Mouse (Mus musculus): Measurements from ENCODE around the gene Defb11. TPM values are rescaled to one million over a fixed set of nuclear protein-coding genes. Genes with fewer than 3 reads are reported as not detected.
"Not testable (repeated sequence)": the region's sequence is repeated elsewhere in the genome, so short reads cannot be mapped to it uniquely, and the experiment has no call there.

Gene Defb11
- not detected for total RNA-seq (2021)

GRCm38 (mm10) chr8:21906290-21906689 lies at the start of gene Defb11:
TSS of gene Defb11 (minus strand) at chr8:21906412.
- intact Hi-C loops (cut with DNase I) = not testable (repeated sequence)

DNA sequence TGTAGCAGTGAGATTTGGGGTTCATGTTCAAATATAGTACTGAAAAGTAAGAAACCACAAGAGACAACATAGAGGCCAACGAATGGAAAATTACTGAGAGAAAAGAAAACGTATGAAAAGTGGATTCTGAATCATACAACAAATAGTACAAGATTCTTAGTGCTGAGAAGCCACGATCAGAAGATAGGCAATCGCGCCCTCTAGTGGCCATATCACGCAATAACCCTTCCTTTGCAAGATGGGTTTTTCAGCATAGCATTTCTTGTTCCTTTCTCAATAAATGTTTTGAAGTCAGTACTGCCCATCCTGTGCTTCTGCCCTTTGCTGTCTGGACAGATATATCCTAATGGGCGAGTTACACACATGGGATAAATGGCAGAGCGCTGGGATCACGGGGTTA lies 49.1 kb upstream of the Defb11 start:
- DNase-seq = peak; percentile 47
- intact Hi-C loops (cut with DNase I) = no loop called here

More at GRCm38 (mm10) chr8:21906290-21906689, at the start of gene Defb11:
- not testable (repeated sequence) for DNase-seq

- DNase-seq = peak; percentile 14
- intact Hi-C loops (cut with DNase I) = no loop called here
Observed at GRCm38 (mm10) chr8:21947311-21948017, 41.3 kb upstream of the Defb11 start.

DNA sequence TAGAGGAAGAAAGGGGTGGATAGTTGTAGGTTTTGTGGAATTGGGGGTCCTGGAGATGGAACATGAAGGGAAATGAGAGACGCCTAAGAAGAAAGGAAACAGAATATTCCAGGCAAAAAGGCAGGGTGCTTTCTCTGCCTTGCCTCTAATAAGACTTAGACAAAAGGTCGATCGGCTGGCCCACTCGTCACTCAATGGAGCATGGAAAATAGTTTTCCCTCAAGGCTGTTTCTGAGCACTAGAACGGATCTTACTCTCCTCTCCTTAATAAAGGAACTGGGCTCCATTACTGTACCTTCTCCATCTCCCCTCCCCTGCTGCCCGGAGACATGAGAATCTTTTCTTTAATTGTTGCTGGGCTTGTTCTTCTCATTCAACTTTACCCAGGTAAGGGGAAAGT lies 40.2 kb upstream of the Defb11 start, which contains the start of gene Defb13:
TSS of gene Defb13 (plus strand) at position 301 of the 400 bp plus-strand sequence.
- intact Hi-C loops (cut with DNase I) = no loop called here
- DNase-seq = no peak

- intact Hi-C loops (cut with DNase I); DNase-seq: not testable (repeated sequence)
Observed at GRCm38 (mm10) chr8:21938052-21938451, 31.8 kb upstream of the Defb11 start, which contains the start of gene Defb35. TSS of gene Defb35 (plus strand) at chr8:21938352.

DNA sequence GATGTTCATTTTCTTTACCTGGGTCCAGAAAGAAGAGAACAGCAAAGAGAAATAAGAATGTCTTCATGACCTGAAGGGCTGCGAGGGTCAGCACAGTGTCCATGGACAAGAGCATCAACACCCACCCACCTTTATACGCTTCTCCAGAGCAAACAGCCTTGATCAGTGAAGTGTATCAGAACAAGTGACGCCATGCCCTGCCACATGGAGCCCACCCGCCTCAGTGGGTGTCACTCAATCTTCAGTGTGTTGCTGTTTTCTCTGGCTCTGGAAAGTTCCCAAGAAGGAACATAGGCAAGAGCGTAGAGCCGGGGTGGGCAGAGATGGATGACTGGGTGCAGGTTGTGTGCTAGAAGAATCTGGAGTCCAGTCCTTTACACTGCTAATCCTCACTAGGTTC lies 26.4 kb upstream of the Defb11 start, which contains the start of gene Defb15:
TSS of gene Defb15 (minus strand) at position 101 of the 400 bp plus-strand sequence.
- no peak for DNase-seq
- intact Hi-C loops (cut with DNase I) = no loop called here

- DNase-seq; intact Hi-C loops (cut with DNase I): not testable (repeated sequence)
Observed at GRCm38 (mm10) chr8:21930754-21931153, 24.5 kb upstream of the Defb11 start.

- intact Hi-C loops (cut with DNase I) = no loop called here
- DNase-seq = no peak
Observed at GRCm38 (mm10) chr8:21915625-21916024, 9.4 kb upstream of the Defb11 start.

DNA sequence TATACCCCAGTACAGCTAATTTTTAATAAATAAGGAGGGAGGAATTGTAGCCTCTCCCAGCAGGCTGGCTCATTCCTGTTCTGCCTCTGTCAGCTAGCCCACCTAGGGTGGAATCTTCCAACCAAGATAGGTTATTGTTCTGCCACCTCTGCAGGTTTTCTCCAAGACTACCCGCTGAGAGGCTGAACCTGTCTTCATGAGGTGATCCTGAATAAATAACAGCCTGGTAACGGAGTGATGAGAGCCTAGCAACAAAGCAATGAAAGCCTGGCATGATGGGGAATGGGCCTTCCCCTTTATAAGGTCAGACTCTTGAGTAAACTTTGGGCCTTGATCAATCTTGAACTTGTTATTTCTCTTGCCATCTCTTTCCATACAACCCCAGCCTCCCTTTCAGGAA lies 6.3 kb upstream of the Defb11 start:
- DNase-seq = no peak
- intact Hi-C loops (cut with DNase I) = no loop called here

DNA sequence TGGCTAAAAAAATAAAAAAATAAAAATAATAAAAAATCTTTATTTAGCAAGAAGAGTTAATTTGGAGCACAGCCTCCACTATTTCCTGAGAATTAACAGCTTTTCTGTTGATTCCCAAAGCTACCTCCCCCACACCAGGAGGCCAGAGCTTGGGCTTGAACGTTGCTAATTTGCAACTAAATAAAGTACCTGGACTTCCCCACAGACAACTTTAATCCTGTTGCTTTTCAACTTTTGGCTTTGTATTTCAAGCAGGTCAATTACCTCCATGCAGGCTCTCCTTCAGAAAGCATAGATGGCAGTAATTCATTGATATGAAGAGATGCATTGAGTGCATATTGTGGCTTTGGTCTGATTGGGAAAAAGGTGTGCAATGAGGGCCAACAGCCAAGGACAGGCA lies 5.7 kb upstream of the Defb11 start:
- intact Hi-C loops (cut with DNase I) = no loop called here
- no peak for DNase-seq

DNA sequence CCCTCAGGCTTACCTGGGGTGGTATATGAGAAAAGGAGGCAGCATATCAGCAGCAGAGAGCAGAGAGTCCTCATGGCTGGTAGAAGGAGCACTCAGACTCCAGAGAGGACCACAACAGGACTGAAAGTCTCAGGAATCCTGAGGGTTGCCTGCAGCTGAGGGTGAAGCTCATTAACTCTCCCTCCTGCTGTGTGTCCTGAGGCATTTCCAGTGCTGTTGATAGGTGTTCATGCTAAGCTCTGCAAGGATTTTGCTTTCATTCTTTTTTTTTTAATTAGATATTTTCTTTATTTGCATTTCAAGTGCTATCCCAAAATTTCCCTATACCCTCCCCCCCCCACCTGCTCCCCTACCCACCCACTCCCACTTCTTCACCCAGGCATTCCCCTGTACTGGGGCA lies 20.9 kb downstream of the Defb11 start, which contains the start of gene Defb9:
TSS of gene Defb9 (minus strand) at position 101 of the 400 bp plus-strand sequence.
- intact Hi-C loops (cut with DNase I); DNase-seq: not testable (repeated sequence)

- DNase-seq; intact Hi-C loops (cut with DNase I): not testable (repeated sequence)
Observed at GRCm38 (mm10) chr8:21858586-21858985, 47.6 kb downstream of the Defb11 start, which contains the start of gene Defb10. TSS of gene Defb10 (plus strand) at chr8:21858901.

Other genes starting within 250 kb of the Defb11 start
- gene Defa34, start 240.6 kb downstream of the Defb11 start, total RNA-seq (2021) = not detected
- gene AY761184, start 202.8 kb downstream of the Defb11 start, total RNA-seq (2021) = not detected
- not detected for gene Defa24, start 171.9 kb downstream of the Defb11 start, total RNA-seq (2021)
- not detected for gene Defb50, start 82.9 kb downstream of the Defb11 start, total RNA-seq (2021)
- gene Defb2, start 66.5 kb downstream of the Defb11 start, total RNA-seq (2021) = not detected
- gene Defb10, start 47.5 kb downstream of the Defb11 start, total RNA-seq (2021) = not detected
- not detected for gene Defb9, start 21.0 kb downstream of the Defb11 start, total RNA-seq (2021)
- gene Defb15, start 26.3 kb upstream of the Defb11 start, total RNA-seq (2021) = not detected
- not detected for gene Defb35, start 31.9 kb upstream of the Defb11 start, total RNA-seq (2021)
- not detected for gene Defb13, start 40.4 kb upstream of the Defb11 start, total RNA-seq (2021)
- gene Fam90a1a, start 52.3 kb upstream of the Defb11 start, total RNA-seq (2021) = not detected
- not detected for gene Ccdc70, start 63.4 kb upstream of the Defb11 start, total RNA-seq (2021)
- gene Atp7b, start 153.9 kb upstream of the Defb11 start, total RNA-seq (2021) = 1 to 10 TPM; 3.1 to 3.3 TPM
- 10 to 100 TPM; 25.4 to 29.7 TPM for gene Alg11, start 154.3 kb upstream of the Defb11 start, total RNA-seq (2021)
- gene Nek5, start 218.6 kb upstream of the Defb11 start, total RNA-seq (2021) = under 1 TPM; 0.26 to 0.66 TPM